Mouse (Mus musculus) adrenal gland, postnatal 36 days (tissue): ENCODE data around the gene Enpep. TPM values are rescaled to one million over a fixed set of nuclear protein-coding genes. Genes with fewer than 3 reads are reported as not detected.

Source experiments
- DNase-seq, 2 experiments: peaks; one replicate each; pipeline ENCODE4 v3.0.0; 2021; ENCODE audit warnings: mixed read lengths in 1 of 2
- total RNA-seq, 2 experiments: library from RNA; stranded (reverse); gene quantifications; 2 replicates each; pipeline ENCODE4 v1.2.3; 2021

The Enpep gene
- total RNA-seq, 2 experiments from 2014 or later = 12.3 to 22.0 TPM

GRCm38 (mm10) chr3:129312511-129312910 is 20.0 kb downstream of the Enpep start:
- no peak for DNase-seq

- no peak for DNase-seq
These were observed 20.6 kb downstream of the Enpep start for GRCm38 (mm10) chr3:129311951-129312350.

GRCm38 (mm10) chr3:129309926-129310325 is 22.6 kb downstream of the Enpep start:
- DNase-seq = no peak

GRCm38 (mm10) chr3:129308876-129309275 is 23.6 kb downstream of the Enpep start:
- no peak for DNase-seq

- no peak for DNase-seq
These were observed 24.3 kb downstream of the Enpep start for GRCm38 (mm10) chr3:129308102-129308752.

- peak in 1 of 2 experiments; percentile 29 for DNase-seq
These were observed 28.6 kb downstream of the Enpep start for GRCm38 (mm10) chr3:129303941-129304340.

GRCm38 (mm10) chr3:129299874-129300273 is 32.6 kb downstream of the Enpep start:
- DNase-seq = peak in 1 of 2 experiments; percentile 13

- no peak for DNase-seq
These were observed 33.9 kb downstream of the Enpep start for GRCm38 (mm10) chr3:129298606-129299005.

GRCm38 (mm10) chr3:129296994-129297393 is 35.5 kb downstream of the Enpep start:
- DNase-seq = peak; percentile 79 to 81

- no peak for DNase-seq
These were observed 36.6 kb downstream of the Enpep start for GRCm38 (mm10) chr3:129295883-129296282.

GRCm38 (mm10) chr3:129289536-129289935 is 43.0 kb downstream of the Enpep start:
- no peak for DNase-seq

GRCm38 (mm10) chr3:129287140-129287539 is 45.4 kb downstream of the Enpep start:
- no peak for DNase-seq

- no peak for DNase-seq
These were observed 46.1 kb downstream of the Enpep start for GRCm38 (mm10) chr3:129286426-129286825.

- DNase-seq = peak in 1 of 2 experiments; percentile 14
These were observed 48.2 kb downstream of the Enpep start for GRCm38 (mm10) chr3:129284326-129284725.

- no peak for DNase-seq
These were observed 53.1 kb downstream of the Enpep start for GRCm38 (mm10) chr3:129279441-129279840.

GRCm38 (mm10) chr3:129273156-129273831 is 59.2 kb downstream of the Enpep start:
- no peak for DNase-seq

- DNase-seq = no peak
These were observed 62.5 kb downstream of the Enpep start for GRCm38 (mm10) chr3:129270044-129270443.

- DNase-seq = no peak
These were observed 63.4 kb downstream of the Enpep start for GRCm38 (mm10) chr3:129268886-129269683.

GRCm38 (mm10) chr3:129258497-129258896 is 74.0 kb downstream of the Enpep start:
- DNase-seq = no peak

- DNase-seq = peak; percentile 8 to 9
These were observed 75.8 kb downstream of the Enpep start for GRCm38 (mm10) chr3:129256766-129257165.

GRCm38 (mm10) chr3:129256283-129256682 is 76.2 kb downstream of the Enpep start:
- peak in 1 of 2 experiments; percentile 1 for DNase-seq

- no peak for DNase-seq
These were observed 78.3 kb downstream of the Enpep start for GRCm38 (mm10) chr3:129254246-129254645.

- DNase-seq = no peak
These were observed 81.5 kb downstream of the Enpep start for GRCm38 (mm10) chr3:129250997-129251396.
